Mouse (Mus musculus): Measurements from ENCODE around the gene Ano9.

DNA sequence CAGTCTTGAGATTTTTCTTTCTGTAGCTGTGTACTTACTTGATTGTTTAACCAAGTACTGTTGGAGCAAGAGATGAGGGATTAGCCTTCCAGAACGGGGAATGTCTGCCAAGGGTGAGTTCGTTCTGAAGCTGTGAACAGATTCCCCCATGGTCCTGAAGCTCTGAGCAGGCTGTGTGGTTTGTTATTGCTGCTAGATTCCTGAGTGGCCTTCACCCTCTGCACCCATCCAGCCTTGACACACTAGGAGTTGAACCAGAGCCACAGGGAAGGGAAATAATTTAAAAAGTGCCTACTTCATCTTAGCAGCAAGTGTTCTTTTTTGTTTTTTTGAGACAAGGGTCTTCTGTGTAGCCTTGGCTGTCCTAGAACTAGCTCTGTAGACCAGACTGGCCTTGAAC lies 26.3 kb upstream of the Ano9 start:
- TF ChIP-seq POLR2A (IDR thresholded peaks at IDR 0.05; ENCODE audit: borderline replicate concordance, control insufficient read depth, low read depth, low read length) (no peak), CTCF (IDR thresholded peaks at IDR 0.05; ENCODE audit: control insufficient read depth, insufficient read depth, low read length) (no peak)

Data from bone marrow, adult 2 months (tissue).